Mouse (Mus musculus) midbrain, embryonic 14.5 days (tissue): ENCODE results near the gene Pex7. TPM values are rescaled to one million over a fixed set of nuclear protein-coding genes. Genes with fewer than 3 reads are reported as not detected.

ENCODE experiments used
- ATAC-seq: fragments of 200-750 bp; cut with Nextera tagmentation; 2 replicates; pipeline ENCODE4 v1.8.0; 2017; ENCODE audit warnings: moderate number of reproducible peaks, moderate library complexity; ENCODE audit not compliant: low FRiP score, low TSS enrichment
- DNase-seq: peaks from one replicate; pipeline ENCODE4 v3.0.0-alpha.2; 2015
- H3K27ac ChIP-seq: fragments of 300-500 bp; sonication (generic); replicated peaks from 2 replicates; pipeline ENCODE4 v1.5.1; 2014; ENCODE audit warnings: mild to moderate bottlenecking, low read depth, low read length, moderate library complexity
- H3K27me3 ChIP-seq: fragments of 300-500 bp; sonication (generic); 2 replicates; pipeline ENCODE4 v1.6.1; 2014; ENCODE audit warnings: low read length, control low read depth, mixed read lengths; ENCODE audit not compliant: control insufficient read depth, insufficient read depth
- H3K36me3 ChIP-seq: fragments of 300-500 bp; sonication (generic); 2 replicates; pipeline ENCODE4 v1.6.1; 2014; ENCODE audit warnings: low read length, control low read depth; ENCODE audit not compliant: control insufficient read depth, insufficient read depth
- H3K4me1 ChIP-seq: fragments of 300-500 bp; sonication (generic); 2 replicates; pipeline ENCODE4 v1.6.1; 2014; ENCODE audit warnings: mild to moderate bottlenecking, antibody characterized with exemption, low read length, control low read depth; ENCODE audit not compliant: control insufficient read depth, insufficient read depth
- H3K4me2 ChIP-seq: fragments of 300-500 bp; sonication (generic); 2 replicates; pipeline ENCODE4 v1.6.1; 2014; ENCODE audit warnings: mild to moderate bottlenecking, low read length, moderate library complexity
- H3K4me3 ChIP-seq: fragments of 300-500 bp; sonication (generic); replicated peaks from 2 replicates; pipeline ENCODE4 v1.5.1; 2014; ENCODE audit warnings: low read depth, low read length
- H3K9ac ChIP-seq: fragments of 300-500 bp; sonication (generic); replicated peaks from 2 replicates; pipeline ENCODE4 v1.6.1; 2014; ENCODE audit warnings: mild to moderate bottlenecking, low read length, moderate library complexity
- H3K9me3 ChIP-seq: fragments of 300-500 bp; sonication (generic); 2 replicates; pipeline ENCODE4 v1.6.1; 2016; ENCODE audit warnings: low read length, control low read depth, mixed read lengths; ENCODE audit not compliant: control insufficient read depth
- WGBS: fragments of 180-500 bp; shearing (Covaris S2); extraction: QIAGEN DNeasy Blood & Tissue Kit; methylation state at CpG from one replicate; pipeline ENCODE4 v1.1.7; 2014; 5-methylcytosine and 5-hydroxymethylcytosine counted together
- polyA plus RNA-seq: library from polyadenylated mRNA; unstranded; fragments of >200 nt; fragmentation: Nextera tagmentation; extraction: Ambion mirVana; gene quantifications from 2 replicates; pipeline ENCODE4 v1.2.1, GENCODE M21; 2014

The Pex7 gene
- polyA plus RNA-seq, 1 experiment from 2014 or later: 30.1 TPM

DNA sequence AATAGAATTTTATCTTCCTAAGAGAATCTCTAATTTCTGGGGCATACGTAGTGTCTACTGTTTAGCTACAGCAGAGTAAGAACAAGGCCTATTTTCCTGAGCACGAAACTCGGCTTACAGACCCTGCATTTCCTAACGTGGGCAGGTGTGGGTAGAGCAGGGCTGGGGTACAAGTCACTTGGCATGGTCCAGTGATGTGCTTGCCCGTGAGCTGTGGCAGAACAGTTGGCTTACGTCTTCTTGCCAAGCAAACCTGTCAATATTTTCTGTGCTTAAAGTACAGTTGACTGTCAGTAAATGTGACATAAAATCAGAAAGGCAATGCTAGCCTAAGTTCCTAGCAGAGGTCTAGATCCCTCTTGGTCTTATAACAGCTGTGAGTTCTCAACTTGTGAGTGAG, 39.2 kb upstream of the Pex7 start:
- Histone ChIP-seq H3K4me2 (no peak overlapping the region), H3K4me1 (no peaks in the 10 kb centered on the region), H3K9me3 (no peaks in the 10 kb centered on the region), H3K4me3 (no peak overlapping the region), H3K36me3 (no peaks in the 10 kb centered on the region), H3K9ac (no peak overlapping the region), H3K27me3 (no peaks in the 10 kb centered on the region), H3K27ac (no peak overlapping the region)
- WGBS: 91% methylated on average over 6 of the region's 6 CpGs
- ATAC-seq (no peak), DNase-seq (no peak)

DNA sequence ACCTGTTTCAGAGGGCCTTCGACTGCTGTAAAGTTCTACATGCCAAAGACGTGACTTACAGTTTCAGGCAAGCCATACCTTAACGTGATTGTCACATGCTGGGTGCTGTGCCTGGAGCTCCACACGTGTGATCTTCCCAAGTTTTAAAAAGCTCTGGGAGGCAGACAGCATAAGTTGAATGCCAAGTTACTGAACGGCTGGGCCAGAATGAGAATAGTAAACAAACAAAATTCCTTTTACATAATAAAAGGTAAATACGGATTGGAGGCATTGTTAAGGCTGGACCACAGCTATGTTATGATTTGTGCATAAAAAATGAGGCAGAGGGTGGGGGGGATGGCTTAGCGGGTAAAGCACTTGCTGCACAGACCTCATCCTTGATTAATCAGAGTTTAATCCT, 38.2 kb upstream of the Pex7 start:
- Histone ChIP-seq H3K4me2 (no peak overlapping the region), H3K9ac (no peak overlapping the region), H3K27me3 (no peaks in the 10 kb centered on the region), H3K36me3 (no peaks in the 10 kb centered on the region), H3K4me3 (no peak overlapping the region), H3K9me3 (no peaks in the 10 kb centered on the region), H3K4me1 (no peaks in the 10 kb centered on the region), H3K27ac (no peak overlapping the region)
- no peak for ATAC-seq
- WGBS: 77% methylated on average over 7 of the region's 7 CpGs
- no peak for DNase-seq

DNA sequence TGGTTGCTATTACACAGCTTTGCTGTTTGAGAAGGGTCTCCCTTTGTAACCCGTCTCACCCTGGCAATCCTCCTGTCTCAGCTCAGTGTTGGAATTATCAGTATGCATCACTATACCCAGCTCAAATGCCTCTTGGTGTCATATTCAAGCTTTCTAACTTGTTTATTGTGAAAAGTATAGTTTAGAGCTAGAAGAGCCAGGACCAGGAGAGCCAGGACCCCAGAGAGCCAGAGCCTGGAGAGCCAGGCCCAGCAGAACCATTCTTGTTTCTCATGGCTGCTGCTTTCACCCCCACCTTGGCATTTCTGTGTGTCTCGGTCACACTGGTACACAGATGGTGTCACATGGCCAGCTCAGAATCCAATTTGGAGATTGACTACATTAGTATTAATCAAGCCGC, 35.1 kb upstream of the Pex7 start:
- H3K4me2 ChIP-seq: no peak overlapping the region
- H3K9ac ChIP-seq: no peak overlapping the region
- ATAC-seq (no peak), DNase-seq (no peak)
- H3K36me3 ChIP-seq: no peaks in the 10 kb centered on the region
- 94% methylated on average over 3 of the region's 3 CpGs for whole genome bisulfite sequencing
- H3K27ac ChIP-seq: no peak overlapping the region
- no peaks in the 10 kb centered on the region for H3K9me3 ChIP-seq
- H3K27me3 ChIP-seq: no peaks in the 10 kb centered on the region
- no peak overlapping the region for H3K4me3 ChIP-seq
- no peaks in the 10 kb centered on the region for H3K4me1 ChIP-seq

DNA sequence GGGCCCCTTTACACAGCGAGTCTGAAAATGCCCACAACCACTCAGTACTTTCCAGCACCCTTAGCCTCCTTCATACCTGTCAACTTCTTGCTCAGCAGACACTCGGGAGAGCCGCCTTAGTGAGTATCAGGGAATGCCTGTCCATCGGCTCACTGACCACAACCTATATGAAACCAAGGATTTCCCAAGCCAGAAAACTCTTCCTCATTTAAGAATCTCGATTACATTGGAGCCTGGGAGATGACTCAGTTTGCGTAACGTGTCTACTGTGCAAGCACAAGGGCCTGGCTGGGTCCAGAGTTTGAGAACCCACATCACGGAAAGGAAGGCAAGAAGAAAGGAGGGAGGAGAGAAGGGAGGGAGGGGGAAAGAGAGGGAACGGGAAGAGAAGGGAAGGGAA, 34.4 kb upstream of the Pex7 start:
- no peaks in the 10 kb centered on the region for H3K9me3 ChIP-seq
- no peak for ATAC-seq
- no peaks in the 10 kb centered on the region for H3K27me3 ChIP-seq
- no peak overlapping the region for H3K9ac ChIP-seq
- no peaks in the 10 kb centered on the region for H3K36me3 ChIP-seq
- no peak overlapping the region for H3K4me2 ChIP-seq
- H3K4me1 ChIP-seq: no peaks in the 10 kb centered on the region
- no peak for DNase-seq
- 84% methylated on average over 9 of the region's 9 CpGs for WGBS
- H3K27ac ChIP-seq: no peak overlapping the region
- no peak overlapping the region for H3K4me3 ChIP-seq

DNA sequence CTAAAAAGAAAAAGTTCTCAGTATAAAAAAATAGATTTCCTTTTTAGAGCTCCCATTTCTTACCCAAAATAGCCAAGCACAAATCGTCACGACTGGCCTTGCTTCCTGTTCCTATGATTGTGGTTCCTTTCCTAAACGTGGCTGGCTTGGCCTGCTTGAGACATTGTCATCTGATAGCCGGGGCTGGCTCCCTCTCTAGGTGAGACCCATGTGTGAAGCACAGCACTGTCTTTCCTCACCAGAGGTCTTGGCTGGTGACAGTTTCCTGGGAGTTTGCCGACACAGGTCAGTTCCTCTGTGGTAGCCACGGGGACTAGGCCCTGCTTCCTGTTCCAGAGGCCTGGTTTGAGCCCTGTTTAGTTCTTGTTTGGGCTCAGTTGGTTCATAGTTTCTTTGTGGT, 33.6 kb upstream of the Pex7 start:
- Histone ChIP-seq H3K27me3 (peaks cover under 1% of the 10 kb centered on the region; the same call in 1 of the 2 replicates), H3K4me2 (no peak overlapping the region), H3K4me1 (no peaks in the 10 kb centered on the region), H3K36me3 (no peaks in the 10 kb centered on the region), H3K4me3 (no peak overlapping the region), H3K27ac (no peak overlapping the region), H3K9me3 (no peaks in the 10 kb centered on the region), H3K9ac (no peak overlapping the region)
- DNase-seq (no peak), ATAC-seq (no peak)
- 76% methylated on average over 6 of the region's 6 CpGs for WGBS

DNA sequence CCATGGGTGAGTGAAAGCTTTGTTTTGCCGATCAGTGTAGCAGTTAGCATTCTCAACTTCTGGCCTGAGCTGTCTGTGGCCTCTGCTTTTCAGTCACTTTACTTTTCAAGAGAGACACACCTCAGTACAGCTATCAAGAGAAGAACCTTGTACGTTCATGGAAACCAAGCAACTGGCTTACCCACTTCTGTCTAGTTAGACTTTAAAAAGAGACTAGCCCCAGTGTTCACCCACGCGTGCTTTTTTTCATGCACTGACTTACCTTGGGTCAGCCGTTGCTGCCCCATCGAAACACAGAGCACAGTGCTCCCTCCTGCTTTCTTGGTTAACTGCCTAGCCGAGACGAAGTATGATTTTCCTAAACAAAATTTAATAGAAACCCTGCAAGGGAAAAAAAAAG, 33.1 kb upstream of the Pex7 start:
- H3K36me3 ChIP-seq: no peaks in the 10 kb centered on the region
- ATAC-seq (no peak), DNase-seq (no peak)
- no peak overlapping the region for H3K27ac ChIP-seq
- H3K9ac ChIP-seq: no peak overlapping the region
- H3K4me3 ChIP-seq: no peak overlapping the region
- peaks cover 5% of the 10 kb centered on the region; the same call in 1 of the 2 replicates for H3K27me3 ChIP-seq
- no peak overlapping the region for H3K4me2 ChIP-seq
- WGBS: 93% methylated on average over 8 of the region's 8 CpGs
- no peaks in the 10 kb centered on the region for H3K9me3 ChIP-seq
- H3K4me1 ChIP-seq: no peaks in the 10 kb centered on the region

DNA sequence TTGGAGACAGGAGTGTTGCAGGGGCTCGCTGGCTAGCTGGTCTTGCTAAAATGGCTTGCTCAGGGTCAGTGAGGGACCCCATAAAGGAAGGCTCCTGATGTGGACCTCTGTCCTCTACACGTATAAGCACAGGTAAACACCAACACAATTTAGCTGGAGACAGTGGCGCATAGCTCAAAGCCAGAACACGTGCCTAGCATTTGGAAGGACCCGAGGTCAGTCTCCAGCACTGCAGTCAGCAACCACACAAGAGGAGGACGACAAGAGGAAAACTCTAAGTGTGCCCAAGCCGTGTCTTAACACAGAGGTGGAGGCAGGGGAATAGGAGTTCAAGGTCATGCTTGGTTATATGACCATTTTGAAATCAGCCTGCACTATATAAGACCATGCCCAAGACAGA, 32.6 kb upstream of the Pex7 start:
- Histone ChIP-seq H3K36me3 (no peaks in the 10 kb centered on the region), H3K27ac (no peak overlapping the region), H3K9ac (no peak overlapping the region), H3K4me2 (no peak overlapping the region), H3K9me3 (no peaks in the 10 kb centered on the region), H3K27me3 (peaks cover 10% of the 10 kb centered on the region), H3K4me3 (no peak overlapping the region), H3K4me1 (no peaks in the 10 kb centered on the region)
- DNase-seq (no peak), ATAC-seq (no peak)
- 90% methylated on average over 7 of the region's 7 CpGs for WGBS

DNA sequence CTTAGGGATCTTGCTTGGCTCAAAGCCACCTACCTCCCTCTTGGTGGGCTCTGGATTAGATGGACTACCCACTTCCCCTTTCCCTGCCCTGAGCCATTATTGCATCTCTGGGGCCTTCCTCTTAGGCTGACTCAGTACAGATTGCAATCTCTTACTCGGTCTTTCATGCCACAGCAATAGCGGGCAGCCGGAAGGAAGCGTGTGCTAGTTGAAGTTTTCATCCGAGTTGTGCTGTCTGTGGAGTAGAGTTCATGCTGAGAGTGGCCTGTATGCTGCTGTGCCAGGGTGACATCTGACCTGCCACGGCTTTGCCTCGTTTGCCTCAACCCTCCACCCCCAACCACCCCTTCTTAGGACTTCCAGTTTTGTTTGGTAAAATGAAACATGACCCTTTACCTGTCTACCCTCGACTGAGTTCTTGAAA, 31.8 kb upstream of the Pex7 start:
- Histone ChIP-seq H3K27ac (no peak overlapping the region), H3K9ac (no peak overlapping the region), H3K27me3 (peaks cover 10% of the 10 kb centered on the region), H3K4me2 (no peak overlapping the region), H3K36me3 (no peaks in the 10 kb centered on the region), H3K4me1 (no peaks in the 10 kb centered on the region), H3K9me3 (no peaks in the 10 kb centered on the region), H3K4me3 (no peak overlapping the region)
- DNase-seq (no peak), ATAC-seq (no peak)
- WGBS: 65% methylated on average over 8 of the region's 8 CpGs

DNA sequence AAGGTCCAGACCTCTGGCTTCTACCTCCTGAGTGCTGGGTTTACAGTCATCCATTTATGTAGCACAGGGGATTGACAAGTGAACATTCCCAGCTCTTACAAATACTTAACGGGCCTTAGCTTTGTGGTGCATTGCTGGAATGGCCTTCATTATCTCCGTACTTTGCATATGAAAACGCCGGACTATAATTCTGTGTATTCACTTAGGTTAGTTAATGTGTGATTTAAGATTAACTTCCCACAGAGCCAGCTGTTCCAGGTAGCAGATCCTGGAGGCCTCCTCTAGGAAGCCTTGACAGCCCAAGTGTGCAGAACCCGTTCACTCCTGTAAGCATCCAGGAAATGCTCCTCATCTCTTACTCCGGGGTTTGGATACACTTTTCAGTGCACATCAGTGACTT, 31.2 kb upstream of the Pex7 start:
- no peak for ATAC-seq
- Histone ChIP-seq H3K4me1 (no peaks in the 10 kb centered on the region), H3K27ac (no peak overlapping the region), H3K27me3 (peaks cover 10% of the 10 kb centered on the region), H3K4me2 (no peak overlapping the region), H3K36me3 (no peaks in the 10 kb centered on the region), H3K9me3 (no peaks in the 10 kb centered on the region), H3K9ac (no peak overlapping the region), H3K4me3 (no peak overlapping the region)
- 83% methylated on average over 6 of the region's 6 CpGs for WGBS
- DNase-seq: no peak
